Mouse (Mus musculus) granulocyte monocyte progenitor cell, adult 5-6 weeks (primary cell): ENCODE measurements around the gene Arid4b. TPM values are rescaled to one million over a fixed set of nuclear protein-coding genes. Genes with fewer than 3 reads are reported as not detected.
"Not testable (repeated sequence)": the region's sequence is repeated elsewhere in the genome, so short reads cannot be mapped to it uniquely, and the experiment has no call there.

Experiments used
- ATAC-seq: replicated peaks from 2 replicates; pipeline ENCODE4 v1.8.0; 2016; ENCODE audit warnings: mild to moderate bottlenecking, moderate TSS enrichment, inconsistent platforms; ENCODE audit not compliant: poor library complexity, severe bottlenecking
- total RNA-seq, 2 experiments: library from RNA; stranded (forward) in 1 of 2; stranded (reverse) in 1 of 2; fragments of 200-712, 200-1000 nt in 1 of 2; fragments of >200 nt in 1 of 2; fragmentation: Nextera tagmentation in 1 of 2; gene quantifications; 2 replicates each; pipeline ENCODE4 v1.2.3; 2014 to 2017

Gene Arid4b
- total RNA-seq (2014; fragmentation: Nextera tagmentation): 23.9 and 26.0 TPM in 2 replicates
- total RNA-seq (2017): 25.4 and 31.8 TPM in 2 replicates

DNA sequence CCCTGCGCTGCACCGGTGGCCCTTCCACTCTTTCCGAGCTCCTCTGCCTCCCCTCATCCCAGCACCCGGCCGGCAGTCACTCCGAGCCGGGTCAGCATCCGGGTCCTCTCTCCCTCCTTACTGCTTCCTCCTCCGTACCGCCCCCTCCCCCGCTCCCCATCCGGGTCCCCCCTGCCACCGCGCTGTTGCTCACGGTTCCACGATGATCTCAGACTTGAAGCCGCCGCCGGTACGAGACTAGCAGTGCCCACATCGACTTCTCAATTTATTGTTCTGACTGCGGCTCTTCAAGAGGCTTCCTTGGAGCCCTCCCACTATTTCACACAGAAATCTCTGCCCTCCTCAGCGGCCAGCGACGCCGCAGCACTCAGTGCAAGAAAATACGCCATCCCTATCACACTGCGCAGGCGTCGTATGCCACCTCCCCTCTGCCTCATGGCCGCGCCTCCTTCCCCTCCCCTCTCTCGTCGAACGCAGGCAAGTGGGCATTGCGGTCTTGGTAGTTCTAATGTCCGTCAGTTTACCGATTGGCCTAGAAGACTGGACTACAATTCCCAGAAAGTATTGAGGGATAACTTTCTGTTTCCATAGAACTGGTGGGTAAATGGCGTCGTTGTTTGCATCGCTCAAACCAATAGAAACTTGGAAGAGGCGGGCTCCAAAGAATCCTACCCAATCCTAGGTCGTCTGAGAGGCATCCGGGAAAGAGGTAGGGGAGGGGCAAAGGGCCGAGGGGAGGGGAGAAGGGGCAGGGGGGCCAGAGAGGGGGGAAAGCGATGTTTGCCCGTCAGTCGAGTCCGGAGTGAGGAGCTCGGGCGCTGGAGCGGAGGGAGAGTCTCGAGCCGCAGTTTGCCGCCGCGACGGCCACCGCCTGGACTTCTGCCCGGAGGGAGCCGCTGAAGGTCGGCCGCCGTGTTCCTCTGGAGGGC lies at the start of gene Arid4b, which contains the start of gene Ggps1:
Arid4b (plus strand) TSS at position 220 of the 929 bp plus-strand sequence.
Ggps1 (minus strand) TSS at position 476 of the 929 bp plus-strand sequence.
- ATAC-seq: peak; percentile 80

DNA sequence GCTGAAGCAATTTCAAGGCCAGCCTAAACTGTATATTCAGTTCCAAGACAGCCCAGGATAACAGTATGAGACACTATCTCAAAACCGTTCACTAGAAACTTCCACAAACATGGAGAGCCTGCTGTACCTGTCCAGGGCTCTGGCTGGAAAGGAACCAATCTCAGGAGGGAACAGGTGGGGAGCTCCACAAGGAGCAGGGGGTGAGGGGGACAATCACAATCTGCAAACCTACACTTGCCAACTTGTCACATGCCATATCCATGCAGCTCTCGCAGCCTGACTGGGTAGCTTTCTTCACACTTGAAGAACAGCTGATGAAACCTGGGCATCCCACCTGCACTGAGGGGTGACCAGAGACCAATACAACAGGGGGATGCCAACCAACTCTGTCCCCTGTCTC lies 49.0 kb upstream of the Arid4b start:
- no peak for ATAC-seq

DNA sequence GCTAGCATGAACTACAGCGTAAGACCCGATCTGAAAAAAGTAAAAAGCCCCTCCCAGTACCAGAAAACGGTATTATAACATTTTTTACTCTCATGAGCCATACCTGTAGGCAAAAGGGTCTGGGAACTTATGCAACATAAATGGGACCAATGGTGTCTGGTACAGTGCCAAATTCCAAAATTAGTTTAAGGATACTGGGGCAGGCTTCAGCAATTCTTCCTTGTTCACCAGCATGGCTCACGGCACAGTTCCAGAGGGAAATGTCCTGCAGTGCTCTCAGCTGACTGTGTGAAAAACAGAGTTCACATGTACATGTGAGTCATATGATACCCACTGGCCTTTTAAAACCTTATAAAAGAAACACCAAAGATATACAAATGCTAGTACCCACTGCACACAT lies 48.5 kb upstream of the Arid4b start:
- ATAC-seq: no peak

DNA sequence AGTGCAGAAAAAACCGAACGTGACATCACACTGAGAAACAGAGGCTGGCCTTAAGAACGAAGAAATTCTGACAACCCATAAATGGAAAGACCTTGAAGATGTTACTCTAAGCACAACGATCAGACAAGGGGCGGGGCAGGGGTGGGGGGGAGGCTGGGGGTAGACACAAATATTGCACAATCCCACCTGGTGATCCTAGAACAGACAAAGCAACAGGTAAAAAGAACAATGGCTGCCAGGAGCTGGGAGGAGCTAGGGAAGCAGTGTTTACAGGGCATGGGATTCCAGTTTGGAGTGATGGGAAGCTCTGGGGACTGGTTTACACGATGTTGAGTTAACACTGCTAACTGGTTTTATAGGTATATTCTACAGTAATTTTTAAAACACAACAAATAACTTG lies 47.4 kb upstream of the Arid4b start:
- no peak for ATAC-seq

DNA sequence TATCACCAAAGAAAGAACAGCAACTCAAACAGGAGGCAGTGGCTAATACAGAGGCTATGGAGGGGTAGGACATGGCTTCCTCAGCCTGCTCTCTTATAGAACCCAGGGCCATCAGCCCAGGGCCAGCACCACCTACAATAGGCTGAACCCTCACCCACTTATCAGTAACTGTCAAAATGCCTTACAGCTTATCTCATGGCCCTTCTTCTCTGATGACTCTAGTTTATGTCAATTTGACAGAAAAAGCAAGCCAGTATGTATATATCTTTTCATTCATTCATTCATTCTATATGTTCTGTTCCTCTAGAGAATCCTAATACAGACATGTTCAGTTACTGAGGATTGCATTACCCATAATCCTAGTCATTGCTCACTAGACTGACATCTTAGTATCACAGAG lies 44.7 kb upstream of the Arid4b start:
- ATAC-seq: no peak

DNA sequence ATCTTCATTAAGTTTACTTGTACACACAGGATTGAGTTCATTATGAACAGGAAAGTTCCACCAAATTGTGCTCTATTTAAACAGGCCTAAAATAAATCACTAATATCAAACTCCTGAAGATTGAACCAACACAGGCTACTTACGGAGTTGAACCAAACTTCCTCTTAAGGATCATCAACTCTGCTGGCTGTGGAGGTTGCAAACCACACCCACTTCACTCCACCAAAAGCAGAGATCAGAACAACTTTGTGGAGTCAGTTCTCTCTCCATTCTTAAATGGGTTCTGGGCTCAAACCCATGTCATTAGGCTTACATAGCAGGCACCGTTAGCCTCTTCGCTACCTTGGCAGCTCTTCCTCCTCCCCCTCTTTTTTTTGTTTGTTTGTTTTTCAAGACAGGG lies 44.2 kb upstream of the Arid4b start:
- no peak for ATAC-seq

DNA sequence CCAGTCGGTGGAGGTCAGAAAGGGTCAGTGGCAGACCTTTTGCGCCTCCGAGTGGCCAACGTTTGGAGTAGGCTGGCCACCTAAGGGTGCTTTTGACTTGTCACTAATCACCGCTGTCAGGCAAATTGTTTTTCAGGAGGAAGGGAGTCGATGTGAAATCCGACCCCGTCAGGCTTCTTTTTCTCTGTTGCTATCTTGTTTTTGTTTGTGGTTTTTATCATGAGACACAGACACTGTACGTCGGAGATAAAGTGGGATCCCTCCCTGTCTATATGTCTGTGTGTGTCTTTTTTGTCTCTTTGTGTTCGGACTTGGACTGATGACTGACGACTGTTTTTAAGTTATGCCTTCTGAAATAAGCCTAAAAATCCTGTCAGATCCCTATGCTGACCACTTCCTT lies 41.6 kb upstream of the Arid4b start:
- ATAC-seq: not testable (repeated sequence)

DNA sequence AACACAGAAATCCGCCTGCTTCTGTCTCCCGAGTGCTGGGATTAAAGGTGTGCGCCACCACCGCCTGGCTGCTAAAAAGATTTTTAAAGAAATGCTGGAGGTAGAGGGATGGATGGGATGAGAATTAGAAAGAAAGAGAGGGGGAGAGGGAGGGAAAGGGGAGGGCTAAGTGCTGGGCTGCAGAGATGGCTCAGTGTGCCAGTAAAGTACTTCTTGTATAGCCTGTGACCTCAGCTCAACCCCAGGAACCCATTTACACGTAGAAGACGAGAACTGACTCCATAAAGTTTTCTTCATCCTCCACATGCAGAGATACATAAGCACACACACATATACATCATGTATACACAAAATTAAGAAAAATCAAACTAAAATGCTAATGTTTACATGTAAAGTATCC lies 37.5 kb upstream of the Arid4b start:
- no peak for ATAC-seq

DNA sequence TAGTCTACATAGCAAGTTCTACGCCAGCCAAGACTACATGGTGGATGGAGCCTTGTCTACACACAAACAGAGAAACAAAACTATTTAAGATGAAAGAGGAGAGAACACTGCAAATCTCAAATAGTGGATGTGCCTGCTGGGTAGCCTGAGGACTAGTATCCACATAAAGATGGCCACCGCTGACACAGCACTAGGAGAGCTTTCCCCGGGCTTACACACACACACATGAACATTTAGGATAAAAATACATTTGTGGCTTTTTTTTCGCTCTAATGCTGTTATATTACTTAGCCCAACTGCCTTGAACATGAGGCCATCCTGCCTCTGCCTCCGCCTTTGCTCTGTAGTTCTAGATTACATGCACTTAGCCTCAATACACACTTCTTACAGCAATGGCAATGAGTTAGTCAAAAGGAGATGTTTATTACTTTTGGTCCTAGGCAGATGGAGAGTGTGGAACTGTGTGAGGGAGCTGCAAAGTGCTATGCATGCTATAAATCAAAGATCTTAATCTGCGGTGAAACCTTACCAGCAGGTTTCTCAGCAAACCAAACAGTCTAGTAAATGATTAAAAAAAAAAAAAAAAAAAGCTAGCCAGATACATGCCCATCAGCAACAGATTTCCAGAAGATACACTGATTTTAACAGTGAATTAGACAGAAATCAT lies 36.7 kb upstream of the Arid4b start:
- no peak for ATAC-seq

DNA sequence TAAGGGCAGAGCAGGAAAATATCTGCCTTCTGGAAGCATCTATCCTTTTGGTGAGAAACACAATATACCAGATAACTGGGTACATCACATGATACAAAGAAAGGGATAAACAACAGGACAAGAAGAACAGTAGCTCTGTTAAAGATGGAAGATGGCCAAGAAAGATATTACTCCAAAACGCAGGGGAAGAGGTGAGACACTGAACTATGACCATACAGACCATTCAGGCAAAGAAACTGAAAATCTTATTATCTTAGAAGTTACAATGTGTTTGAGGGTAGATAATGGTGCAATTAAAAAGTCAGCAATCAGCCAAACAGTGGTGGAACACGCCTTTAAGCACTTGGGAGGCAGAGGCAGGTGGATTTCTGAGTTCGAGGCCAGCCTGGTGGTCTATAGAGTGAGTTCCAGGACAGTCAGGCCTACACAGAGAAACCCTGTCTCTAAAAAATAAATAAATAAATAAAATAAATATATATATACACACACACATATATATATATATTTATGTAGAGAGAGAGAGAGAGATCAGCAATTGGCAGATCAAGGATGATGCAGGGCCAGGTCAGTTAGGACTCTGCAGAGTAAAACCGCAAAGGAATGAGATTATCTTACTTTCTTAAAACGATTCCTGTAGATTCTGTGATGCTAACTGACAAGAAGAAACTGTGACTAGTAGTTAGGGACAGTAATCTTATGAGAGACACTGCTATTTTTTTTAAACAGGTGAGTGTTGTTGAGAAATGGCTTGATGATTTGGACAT lies 29.5 kb upstream of the Arid4b start:
- ATAC-seq: no peak

DNA sequence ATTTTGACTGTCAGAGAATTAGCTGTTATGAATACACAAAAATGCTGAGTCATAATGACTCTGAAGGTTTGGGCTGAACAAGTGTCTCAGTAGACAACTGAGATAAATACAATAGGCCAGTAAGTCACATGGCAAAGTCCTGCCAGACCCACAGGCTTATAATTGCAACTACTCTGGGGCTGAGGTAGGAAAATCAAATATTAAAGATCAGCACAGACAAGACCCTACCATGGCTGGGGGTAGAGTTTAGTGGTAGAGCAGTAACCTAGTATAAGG lies 29.0 kb upstream of the Arid4b start:
- peak; percentile 71 for ATAC-seq

DNA sequence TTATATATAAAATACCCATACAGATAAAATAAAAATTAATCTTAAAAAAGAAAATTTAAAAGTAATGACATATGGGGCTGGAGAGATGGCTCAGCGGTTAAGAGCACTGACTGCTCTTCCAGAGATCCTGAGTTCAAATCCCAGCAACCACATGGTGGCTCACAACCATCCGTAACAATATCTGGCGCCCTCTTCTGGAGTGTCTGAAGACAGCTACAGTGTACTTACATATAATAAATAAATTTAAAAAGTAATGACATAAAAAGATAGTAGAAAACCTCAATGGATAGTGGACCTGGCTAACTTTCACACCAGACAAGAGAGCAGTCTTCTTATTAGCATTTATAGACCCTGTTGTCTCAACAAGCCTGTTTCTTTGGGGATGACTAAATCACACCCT lies 27.7 kb upstream of the Arid4b start:
- ATAC-seq: not testable (repeated sequence)

DNA sequence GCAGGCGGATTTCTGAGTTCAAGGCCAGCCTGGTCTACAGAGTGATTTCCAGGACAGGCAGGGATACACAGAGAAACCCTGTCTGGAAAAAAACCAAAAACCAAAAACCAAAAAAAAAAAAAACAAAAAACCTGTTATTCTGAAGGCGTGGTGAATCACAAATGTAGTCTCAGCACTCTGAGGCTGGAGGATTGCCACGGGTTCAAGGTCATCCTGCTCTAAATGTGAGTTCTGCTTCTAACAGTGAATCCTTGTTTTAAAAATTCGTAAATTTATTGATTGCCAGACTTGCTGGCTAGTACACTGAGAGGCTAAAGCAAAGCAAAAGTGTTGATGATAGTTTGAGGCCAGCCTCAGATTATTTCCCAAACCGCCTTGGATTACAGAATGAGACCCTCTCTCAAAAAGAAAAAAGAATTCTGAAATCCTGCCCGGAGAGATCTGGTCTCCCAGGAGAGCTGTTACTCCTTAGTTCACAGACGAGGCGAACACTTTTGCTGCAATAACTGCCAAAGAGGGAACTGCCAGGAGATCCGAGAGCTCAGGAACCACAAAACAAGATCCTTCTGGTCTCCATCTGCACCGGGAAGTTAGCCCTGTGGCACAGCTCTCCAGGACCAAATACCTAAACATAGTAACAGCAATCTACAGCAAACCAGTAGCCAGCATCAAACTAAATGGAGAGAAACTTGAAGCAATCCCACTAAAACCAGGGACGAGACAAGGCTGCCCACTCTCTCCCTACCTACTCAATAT lies 27.0 kb upstream of the Arid4b start:
- no peak for ATAC-seq

DNA sequence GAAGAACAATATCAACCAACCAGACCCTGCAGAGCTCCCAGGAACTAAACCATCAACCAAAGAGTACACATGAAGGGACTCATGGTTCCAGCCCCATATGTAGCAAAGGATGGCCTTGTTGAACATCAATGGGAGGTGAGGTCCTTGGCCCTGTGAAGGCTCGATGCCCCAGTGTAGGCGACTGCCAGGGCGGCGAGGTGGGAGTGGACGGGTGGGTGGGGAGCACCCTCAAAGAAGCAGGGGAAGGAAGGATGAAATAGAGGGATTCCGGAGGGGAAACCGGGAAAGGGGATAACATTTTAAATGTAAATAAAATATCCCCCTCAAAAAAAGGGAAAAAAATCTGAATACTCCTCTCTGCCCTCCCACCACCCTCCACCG lies 24.1 kb upstream of the Arid4b start:
- ATAC-seq: no peak

DNA sequence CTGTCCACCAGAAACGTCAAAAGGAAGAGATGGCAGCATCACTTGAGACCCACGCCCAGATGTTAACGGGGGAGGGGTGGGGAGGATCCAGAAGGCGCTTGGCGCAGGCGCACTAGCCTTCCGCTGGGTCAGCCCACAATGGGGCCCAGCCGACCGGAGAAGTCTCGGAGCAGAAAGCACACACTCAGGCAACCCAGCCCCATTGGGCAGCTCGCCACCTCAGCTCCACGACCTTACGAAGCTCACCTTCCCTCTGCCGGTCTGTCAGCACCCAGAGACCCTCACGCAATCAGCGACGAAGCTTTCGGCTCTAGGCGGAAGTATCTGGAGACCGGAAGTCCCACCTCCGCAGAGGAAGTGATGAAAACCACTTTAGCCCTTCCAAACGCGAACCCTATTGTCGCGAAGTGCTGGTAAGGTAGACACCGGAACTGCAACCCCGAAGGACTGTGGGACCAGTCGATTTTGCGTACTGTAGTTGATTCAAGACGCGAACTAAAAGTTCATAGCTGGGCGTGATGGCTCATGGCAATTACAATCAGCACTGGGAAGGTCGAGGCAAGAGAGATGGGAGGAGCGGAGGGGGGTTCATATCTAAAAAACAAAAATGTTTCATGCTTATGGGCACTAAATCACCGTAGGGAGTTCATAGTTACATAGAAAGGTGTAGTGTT lies 23.6 kb upstream of the Arid4b start, which contains the start of gene Tbce:
Tbce (minus strand) TSS at position 347 of the 674 bp plus-strand sequence.
- peak; percentile 90 for ATAC-seq

DNA sequence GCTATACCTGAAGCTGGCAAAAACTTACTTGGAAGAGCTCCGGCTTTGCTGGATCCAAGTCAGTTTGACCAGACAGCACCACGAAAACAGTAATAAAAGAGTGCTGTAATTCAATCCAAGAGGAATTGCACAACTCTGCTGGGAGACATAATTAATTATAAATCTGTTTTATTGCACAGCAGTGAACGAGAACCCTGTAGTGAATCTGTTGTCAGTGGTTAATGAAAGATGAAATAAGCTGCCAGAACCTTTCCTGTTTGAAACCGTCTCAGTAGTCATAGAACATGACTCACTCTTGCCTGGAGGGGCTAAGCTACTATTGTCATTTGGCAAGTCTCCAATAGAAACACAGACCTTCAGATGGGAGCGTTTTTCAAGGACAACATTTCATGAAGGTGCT lies 22.8 kb upstream of the Arid4b start:
- peak; percentile 61 for ATAC-seq

DNA sequence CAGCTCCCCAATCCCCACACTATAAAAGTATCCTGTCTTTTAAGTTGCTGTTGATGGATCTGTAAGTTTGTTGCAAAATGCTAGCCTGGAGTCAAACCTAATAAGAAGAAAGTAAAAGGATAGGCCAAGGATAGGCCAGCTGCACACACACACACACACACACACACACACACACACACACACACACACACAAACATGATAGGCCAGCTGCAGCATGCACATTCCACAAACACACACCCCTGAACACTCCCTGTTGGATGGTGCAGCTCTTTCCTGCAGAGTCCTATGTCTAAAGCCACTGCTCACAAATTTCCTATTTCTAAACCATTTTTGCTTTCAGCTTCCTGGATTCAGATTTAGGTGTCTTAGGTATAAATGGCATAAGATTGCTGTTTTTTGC lies 19.2 kb upstream of the Arid4b start:
- ATAC-seq: no peak

DNA sequence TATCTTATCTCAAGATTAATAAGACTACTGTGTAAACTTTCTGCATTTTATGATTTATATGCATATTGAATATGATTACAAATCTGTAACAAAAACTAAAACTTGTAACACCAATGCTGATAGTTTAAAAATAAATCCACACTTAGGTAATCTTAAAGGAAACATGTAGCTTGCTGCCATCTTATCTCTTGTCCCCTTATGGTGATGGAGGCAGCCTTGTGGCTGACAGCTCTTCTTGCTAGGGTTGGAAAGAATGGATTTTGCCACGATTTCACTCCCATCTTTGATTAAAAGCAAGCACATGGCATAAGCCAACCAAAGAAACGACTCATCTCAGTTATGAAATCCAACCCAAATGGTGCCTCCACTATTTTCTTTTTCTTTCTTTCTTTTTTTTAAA lies 18.5 kb upstream of the Arid4b start:
- no peak for ATAC-seq

DNA sequence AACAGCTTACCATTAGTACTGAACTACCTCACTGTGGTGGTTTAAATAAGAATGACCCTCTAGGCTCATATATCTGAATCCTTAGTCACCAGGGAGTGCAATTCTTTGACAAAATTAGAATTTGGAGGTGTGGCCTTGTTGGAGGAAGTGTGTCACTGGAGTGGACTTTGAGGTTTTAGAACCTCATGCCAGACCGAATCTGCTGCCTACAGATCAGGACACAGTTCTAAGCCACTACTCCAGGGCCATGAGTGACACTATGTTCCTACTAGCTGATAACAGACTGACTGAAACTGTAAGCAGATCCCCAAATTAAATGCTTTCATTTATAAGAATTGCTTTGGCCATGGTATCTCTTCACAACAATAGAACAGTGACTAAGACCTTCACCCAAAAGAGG lies 13.2 kb upstream of the Arid4b start:
- no peak for ATAC-seq

DNA sequence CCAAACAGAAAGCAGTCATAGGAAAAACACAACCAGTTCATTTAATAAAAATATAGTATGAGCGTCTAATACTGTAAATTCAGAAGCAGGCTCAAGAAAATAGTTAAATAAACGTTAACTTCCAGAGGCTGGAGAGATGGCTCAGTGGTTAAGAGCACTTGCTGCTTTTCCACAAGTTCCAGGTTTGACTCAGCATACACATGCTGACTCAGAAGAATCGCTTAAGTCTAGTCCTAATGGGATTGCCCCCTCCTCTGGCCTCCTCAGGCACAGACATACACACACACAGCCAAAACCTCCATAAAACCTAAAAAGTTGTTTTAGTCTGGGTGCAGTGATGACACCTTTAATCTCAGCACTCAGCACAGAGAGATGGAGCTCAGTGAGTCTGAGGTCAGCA lies 6.2 kb upstream of the Arid4b start:
- ATAC-seq: no peak
